Mouse (Mus musculus): ENCODE measurements around the gene Vash1. TPM values are rescaled to one million over a fixed set of nuclear protein-coding genes. Genes with fewer than 3 reads are reported as not detected.

Gene Vash1
- polyA plus RNA-seq, 1 experiment from 2014 or later, result 39.1 TPM

DNA sequence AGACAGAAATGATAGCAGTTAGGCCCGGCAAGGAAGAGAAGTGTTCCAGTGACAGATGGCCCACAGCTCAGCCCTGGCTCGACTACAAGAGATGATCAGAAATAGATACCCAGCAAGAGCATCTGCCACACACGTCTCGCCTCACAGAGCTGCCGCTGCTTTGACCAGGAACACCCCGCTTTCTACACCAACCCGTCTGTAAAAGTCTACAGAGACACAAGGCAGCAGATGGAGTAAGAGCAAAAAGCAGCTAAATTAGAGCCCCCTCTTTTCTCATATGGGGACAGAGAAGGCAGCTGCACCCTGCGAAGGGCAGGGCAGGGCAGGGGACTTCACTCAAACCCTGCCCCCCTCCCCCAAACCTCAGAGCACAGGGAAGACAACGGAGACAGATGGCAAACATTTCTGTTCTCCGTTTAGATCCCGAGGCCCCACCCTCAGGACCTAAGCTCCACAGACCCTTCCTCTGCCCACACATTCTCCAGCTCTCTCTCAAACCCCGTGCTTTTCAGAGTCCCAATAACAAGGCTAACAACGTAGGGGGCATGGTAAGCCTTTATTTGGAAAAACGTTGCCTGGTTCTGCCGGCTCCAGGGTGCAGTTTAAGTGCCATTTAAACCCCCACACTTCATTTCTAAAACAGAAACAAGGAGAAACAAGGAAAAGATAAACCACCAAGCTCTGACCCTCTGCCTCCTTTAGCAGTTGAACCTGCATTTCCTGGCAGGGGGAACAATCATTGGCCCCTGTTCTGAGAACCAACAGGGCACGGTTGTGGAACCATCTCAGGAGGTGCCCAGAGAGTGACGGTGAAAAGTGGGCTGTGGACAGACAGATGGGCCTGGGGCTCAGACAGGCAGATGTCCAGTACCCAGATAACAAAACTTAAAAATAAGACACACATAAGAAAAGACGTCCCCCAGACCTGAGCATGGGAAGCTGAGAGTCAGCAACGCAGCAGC is 21.7 kb downstream of the Vash1 start:
- Histone ChIP-seq H3K9ac (no peak overlapping the region), H3K27ac (peak overlapping the region; percentile 15), H3K36me3 (peaks cover 26% of the 10 kb centered on the region), H3K4me2 (replicated peaks) (peak overlapping the region; percentile 23), H3K27me3 (replicated peaks) (no peaks in the 10 kb centered on the region), H3K9me3 (0 out of 2 replicates have a peak, but pooled peaks cover 6% of the 10 kb centered on the region), H3K4me1 (peaks cover 12% of the 10 kb centered on the region), H3K4me3 (no peak overlapping the region)
- 36% methylated on average over 19 of the region's 19 CpGs for WGBS
- ATAC-seq (ENCODE audit: low FRiP score, low read depth), result peak; percentile 57

DNA sequence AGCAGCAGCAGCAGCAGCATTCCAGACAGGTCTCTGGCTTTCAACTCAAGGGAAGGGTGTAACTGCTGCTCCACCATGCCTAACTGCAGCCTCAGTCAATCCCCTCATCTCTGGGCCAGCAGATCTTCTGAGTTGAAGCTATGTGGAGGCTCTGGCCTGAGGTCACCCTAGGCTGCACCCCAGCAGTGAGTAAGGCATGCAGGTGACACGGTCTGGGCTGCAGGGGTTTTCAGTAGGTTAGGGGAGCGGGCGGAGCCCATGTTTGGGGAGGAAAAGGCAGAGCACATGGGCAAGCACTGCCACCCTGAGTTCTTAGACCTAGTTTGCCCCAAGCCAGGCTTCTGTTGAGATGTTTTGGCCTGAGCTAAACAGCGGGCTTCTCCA is 22.4 kb downstream of the Vash1 start:
- Histone ChIP-seq H3K27me3 (replicated peaks) (no peaks in the 10 kb centered on the region), H3K4me3 (no peak overlapping the region), H3K9ac (no peak overlapping the region), H3K9me3 (0 out of 2 replicates have a peak, but pooled peaks cover 6% of the 10 kb centered on the region), H3K36me3 (peaks cover 19% of the 10 kb centered on the region), H3K4me2 (replicated peaks) (no peak overlapping the region), H3K4me1 (peaks cover 12% of the 10 kb centered on the region), H3K27ac (peak overlapping the region; percentile 23; the same call in 1 of the 2 replicates)
- no peak for ATAC-seq (ENCODE audit: low FRiP score, low read depth)
- WGBS, result 67% methylated on average over 4 of the region's 4 CpGs

DNA sequence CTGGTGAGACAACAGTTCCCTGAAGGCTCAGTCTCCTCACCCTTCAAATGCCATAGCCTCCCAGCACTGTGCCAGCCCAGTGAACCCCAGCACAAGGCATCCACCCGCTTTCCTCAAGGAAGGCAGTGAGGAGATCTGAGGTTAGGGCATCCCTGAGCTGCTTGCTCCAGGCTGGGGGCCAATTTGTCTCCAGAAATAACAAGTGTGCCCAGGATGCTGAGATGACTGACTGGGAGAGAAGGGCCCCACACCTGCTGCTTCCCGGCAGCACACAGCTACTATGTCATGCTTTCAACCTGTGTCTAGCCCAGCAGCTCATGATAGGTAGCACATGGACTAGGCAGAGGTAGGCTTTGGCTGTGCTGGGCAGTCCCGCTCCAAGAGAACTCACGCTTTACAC is 23.0 kb downstream of the Vash1 start:
- Histone ChIP-seq H3K9me3 (0 out of 2 replicates have a peak, but pooled peaks cover 6% of the 10 kb centered on the region), H3K9ac (no peak overlapping the region), H3K27ac (no peak overlapping the region), H3K4me2 (replicated peaks) (no peak overlapping the region), H3K27me3 (replicated peaks) (no peaks in the 10 kb centered on the region), H3K4me1 (peaks cover 12% of the 10 kb centered on the region), H3K4me3 (no peak overlapping the region), H3K36me3 (peaks cover 16% of the 10 kb centered on the region)
- no peak for ATAC-seq (ENCODE audit: low FRiP score, low read depth)
- 88% methylated on average over 4 of the region's 4 CpGs for WGBS

DNA sequence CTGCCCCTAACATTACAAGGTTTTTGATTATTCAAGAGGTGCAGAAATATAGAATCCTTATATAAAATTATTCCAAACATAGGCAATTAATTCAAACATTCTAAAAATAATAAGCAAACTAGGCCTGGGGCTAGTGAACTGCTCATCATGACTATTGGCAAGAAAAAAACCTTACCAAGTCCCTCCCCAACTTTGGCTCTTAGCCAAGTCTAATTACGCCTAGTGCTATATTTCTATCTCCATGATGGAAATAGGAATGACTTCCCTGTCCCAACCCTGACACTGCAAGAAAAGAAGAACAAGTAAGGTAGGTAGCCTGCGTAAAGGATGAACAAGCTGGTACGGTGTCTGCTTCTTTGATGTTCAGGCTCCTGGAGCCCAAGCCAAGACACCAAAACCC is 24.2 kb downstream of the Vash1 start:
- 91% methylated on average over 3 of the region's 3 CpGs for WGBS

DNA sequence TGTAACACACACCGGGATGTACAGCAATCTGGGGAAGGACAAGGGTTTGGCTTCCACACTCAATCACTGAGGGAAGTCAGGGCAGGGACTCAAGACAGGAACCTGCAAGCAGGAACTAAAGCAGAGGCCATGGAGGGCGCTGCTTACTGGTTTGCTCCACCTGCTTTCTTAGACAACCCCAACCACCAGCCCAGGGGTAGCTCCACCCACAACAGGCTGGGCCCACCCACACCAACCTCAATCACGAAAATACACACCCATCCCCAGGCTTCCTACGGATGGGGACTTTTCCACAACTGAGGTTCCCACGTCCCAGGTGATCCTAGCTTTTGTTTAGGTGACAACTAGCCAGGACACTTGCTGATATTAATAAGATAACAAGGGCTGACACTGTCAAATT is 27.3 kb downstream of the Vash1 start:
- H3K9ac ChIP-seq, result no peak overlapping the region
- H3K27me3 ChIP-seq (replicated peaks), result no peaks in the 10 kb centered on the region
- no peaks in the 10 kb centered on the region for H3K9me3 ChIP-seq
- H3K4me1 ChIP-seq, result peaks cover 2% of the 10 kb centered on the region
- ATAC-seq (ENCODE audit: low FRiP score, low read depth), result no peak
- 0 out of 2 replicates have a peak, but pooled peaks cover 7% of the 10 kb centered on the region for H3K36me3 ChIP-seq
- H3K4me2 ChIP-seq (replicated peaks), result no peak overlapping the region
- WGBS, result 81% methylated on average over 5 of the region's 5 CpGs
- H3K4me3 ChIP-seq, result no peak overlapping the region
- no peak overlapping the region for H3K27ac ChIP-seq

More for the DNA sequence above, 24.2 kb downstream of the Vash1 start:
- Histone ChIP-seq H3K9ac (no peak overlapping the region), H3K9me3 (no peaks in the 10 kb centered on the region), H3K4me1 (peaks cover 12% of the 10 kb centered on the region), H3K4me3 (no peak overlapping the region), H3K27ac (no peak overlapping the region), H3K4me2 (replicated peaks) (no peak overlapping the region), H3K27me3 (replicated peaks) (no peaks in the 10 kb centered on the region), H3K36me3 (0 out of 2 replicates have a peak, but pooled peaks cover 7% of the 10 kb centered on the region)
- ATAC-seq (ENCODE audit: low FRiP score, low read depth), result no peak

DNA sequence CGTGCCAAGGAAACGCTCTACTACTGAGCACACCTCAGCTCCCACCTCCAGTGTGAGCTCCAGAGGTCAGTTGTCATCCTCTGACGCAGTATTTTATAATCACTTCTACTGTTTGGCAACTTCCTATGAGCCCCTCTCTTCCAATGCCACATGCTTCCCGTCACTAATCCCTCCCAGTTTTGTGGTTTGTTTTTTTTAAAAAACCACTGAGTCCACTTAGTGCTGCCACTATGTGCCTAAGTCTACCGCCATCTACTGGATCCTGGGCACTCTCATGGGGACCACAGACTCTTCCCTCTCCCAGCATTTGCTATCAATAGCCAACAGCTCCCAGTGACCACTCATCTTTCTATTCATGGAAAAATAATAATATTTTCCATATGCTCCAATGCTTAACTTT is 35.5 kb downstream of the Vash1 start:
- Histone ChIP-seq H3K9me3 (no peaks in the 10 kb centered on the region), H3K4me1 (no peaks in the 10 kb centered on the region)
- WGBS, result 77% methylated on average over 5 of the region's 5 CpGs

DNA sequence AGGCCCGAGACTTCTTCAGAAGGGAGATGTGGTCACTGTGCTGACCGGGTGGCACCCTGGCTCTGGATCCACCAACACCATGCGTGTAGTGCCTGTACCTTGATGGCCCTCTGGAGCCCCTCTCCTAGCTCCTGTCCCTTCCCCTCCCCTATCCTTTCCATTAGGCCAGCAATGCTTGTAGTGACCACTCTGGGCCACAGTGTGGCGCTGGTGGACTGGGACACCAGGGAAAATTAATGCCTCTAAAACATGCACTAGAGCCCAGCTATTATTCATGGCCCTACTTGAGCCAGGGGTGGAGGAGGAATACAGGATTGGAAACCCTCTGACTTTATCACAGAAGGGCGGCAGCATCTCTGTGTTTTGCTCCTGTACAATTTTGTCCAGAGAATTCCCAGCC is 36.9 kb downstream of the Vash1 start:
- H3K9me3 ChIP-seq, result no peaks in the 10 kb centered on the region
- no peak overlapping the region for H3K4me2 ChIP-seq (replicated peaks)
- no peaks in the 10 kb centered on the region for H3K4me1 ChIP-seq
- H3K36me3 ChIP-seq, result peaks cover 9% of the 10 kb centered on the region
- no peak overlapping the region for H3K27ac ChIP-seq
- H3K4me3 ChIP-seq, result no peak overlapping the region
- 41% methylated on average over 5 of the region's 5 CpGs for WGBS
- H3K9ac ChIP-seq, result no peak overlapping the region
- ATAC-seq (ENCODE audit: low FRiP score, low read depth), result no peak
- no peaks in the 10 kb centered on the region for H3K27me3 ChIP-seq (replicated peaks)

More for the DNA sequence above, 35.5 kb downstream of the Vash1 start:
- H3K9ac ChIP-seq, result no peak overlapping the region
- H3K4me3 ChIP-seq, result no peak overlapping the region
- no peak overlapping the region for H3K27ac ChIP-seq
- no peaks in the 10 kb centered on the region for H3K27me3 ChIP-seq (replicated peaks)
- H3K4me2 ChIP-seq (replicated peaks), result no peak overlapping the region
- peaks cover 6% of the 10 kb centered on the region; the same call in 1 of the 2 replicates for H3K36me3 ChIP-seq
- no peak for ATAC-seq (ENCODE audit: low FRiP score, low read depth)

DNA sequence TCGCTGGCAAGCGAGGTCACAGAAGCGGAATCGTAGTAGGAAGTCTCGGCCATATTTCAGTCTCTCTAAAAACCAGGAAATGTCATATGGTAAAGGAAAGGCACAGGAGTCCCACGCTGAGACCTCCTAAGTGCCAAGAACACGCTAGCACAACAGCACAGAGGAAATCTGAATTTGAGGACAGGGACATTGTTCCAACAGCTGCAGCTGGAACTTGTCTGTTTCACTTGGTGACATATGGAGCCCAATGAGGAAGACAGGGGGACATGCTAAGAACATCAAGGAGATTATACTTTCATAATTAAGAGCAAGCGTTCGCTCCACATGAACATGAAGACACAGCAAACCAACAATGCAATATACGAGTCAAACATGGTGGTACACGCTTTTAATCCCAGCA is 38.5 kb downstream of the Vash1 start:
- H3K9ac ChIP-seq, result no peak overlapping the region
- 95% methylated on average over 11 of the region's 11 CpGs for WGBS
- no peak overlapping the region for H3K4me2 ChIP-seq (replicated peaks)

DNA sequence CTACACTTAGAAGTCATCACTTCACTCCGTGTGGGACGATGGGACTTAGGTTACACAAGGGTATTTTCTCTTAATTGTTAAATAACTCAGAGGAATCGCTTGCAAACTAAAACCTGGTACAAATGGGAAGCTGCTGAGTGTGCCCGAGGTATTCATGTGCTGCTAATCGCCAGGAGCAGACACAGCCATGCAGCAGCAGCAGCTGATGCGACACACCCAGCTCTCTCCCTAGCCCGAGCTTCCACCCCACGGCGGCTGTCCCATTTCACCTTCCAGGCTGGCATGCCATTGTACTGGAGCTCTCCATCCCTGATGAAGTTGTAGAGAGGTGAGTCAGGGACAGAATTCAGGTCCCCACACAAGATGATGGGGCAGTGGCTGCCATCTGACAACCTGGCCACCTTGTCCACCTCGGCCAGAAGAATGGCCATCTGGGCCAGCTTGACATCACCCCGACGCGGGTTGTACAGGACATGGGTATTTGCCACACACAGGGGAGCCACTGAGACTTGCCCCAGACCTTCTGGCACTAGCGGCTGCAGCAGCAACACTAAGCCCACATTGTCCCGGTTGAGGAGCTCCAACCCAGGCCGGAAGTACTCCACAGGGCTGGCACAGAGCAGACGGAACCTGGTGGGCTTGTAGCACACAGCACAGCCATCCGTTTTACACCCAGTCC is 41.6 kb downstream of the Vash1 start:
- Histone ChIP-seq H3K27ac (no peak overlapping the region), H3K4me3 (no peak overlapping the region), H3K9ac (no peak overlapping the region), H3K36me3 (peaks cover 16% of the 10 kb centered on the region), H3K4me2 (replicated peaks) (no peak overlapping the region), H3K4me1 (peaks cover 4% of the 10 kb centered on the region; the same call in 1 of the 2 replicates), H3K27me3 (replicated peaks) (no peaks in the 10 kb centered on the region), H3K9me3 (no peaks in the 10 kb centered on the region)
- ATAC-seq (ENCODE audit: low FRiP score, low read depth), result no peak
- 88% methylated on average over 18 of the region's 18 CpGs for WGBS

More for the DNA sequence above, 38.5 kb downstream of the Vash1 start:
- H3K27ac ChIP-seq, result no peak overlapping the region
- no peak for ATAC-seq (ENCODE audit: low FRiP score, low read depth)
- H3K27me3 ChIP-seq (replicated peaks), result no peaks in the 10 kb centered on the region
- H3K4me3 ChIP-seq, result no peak overlapping the region
- H3K4me1 ChIP-seq, result no peaks in the 10 kb centered on the region
- no peaks in the 10 kb centered on the region for H3K9me3 ChIP-seq
- H3K36me3 ChIP-seq, result peaks cover 16% of the 10 kb centered on the region

DNA sequence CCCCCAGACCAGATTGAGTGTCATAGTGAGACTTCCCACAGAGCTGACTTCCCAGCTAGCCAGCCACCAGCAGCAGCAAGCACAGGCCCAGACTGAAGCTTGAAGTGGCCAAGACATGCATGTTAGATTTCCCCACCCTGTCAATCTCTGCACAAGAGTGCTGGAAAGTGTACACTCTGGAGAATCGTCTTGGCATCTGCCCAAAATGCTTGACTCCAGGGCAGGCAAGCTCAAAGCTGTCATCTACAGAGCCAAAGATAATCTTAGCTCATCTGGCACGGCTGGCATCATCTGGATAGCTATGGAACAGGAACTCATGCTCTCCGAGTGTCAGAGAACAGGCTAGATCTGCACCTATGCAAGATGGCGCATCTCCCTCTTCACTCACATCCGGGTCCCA is 43.0 kb downstream of the Vash1 start:
- H3K4me3 ChIP-seq, result no peak overlapping the region
- no peak overlapping the region for H3K9ac ChIP-seq
- ATAC-seq (ENCODE audit: low FRiP score, low read depth), result no peak
- WGBS, result 91% methylated on average over 5 of the region's 5 CpGs
- no peak overlapping the region for H3K27ac ChIP-seq
- no peaks in the 10 kb centered on the region for H3K9me3 ChIP-seq
- peaks cover 6% of the 10 kb centered on the region; the same call in 1 of the 2 replicates for H3K4me1 ChIP-seq
- no peaks in the 10 kb centered on the region for H3K27me3 ChIP-seq (replicated peaks)
- no peak overlapping the region for H3K4me2 ChIP-seq (replicated peaks)
- peaks cover 14% of the 10 kb centered on the region for H3K36me3 ChIP-seq

DNA sequence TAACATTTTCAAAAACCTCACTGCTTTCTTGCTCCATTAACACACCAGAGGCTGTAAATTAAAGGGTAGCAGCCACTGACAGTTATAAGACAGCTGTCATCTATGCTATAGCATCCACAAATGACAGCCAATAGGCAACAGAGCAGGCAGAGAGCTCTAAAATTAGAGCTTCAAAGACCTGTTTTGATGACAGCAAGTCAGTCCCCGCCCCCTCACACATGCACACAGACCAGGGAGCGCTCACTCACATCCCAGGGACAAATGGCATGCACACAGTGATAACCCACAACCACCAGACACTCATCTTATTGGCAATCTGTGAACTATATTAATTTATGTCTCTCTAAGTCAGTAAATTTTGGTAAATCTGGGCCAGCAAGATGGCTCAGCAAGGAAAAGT is 45.8 kb downstream of the Vash1 start:
- Histone ChIP-seq H3K9ac (no peak overlapping the region), H3K27ac (no peak overlapping the region), H3K4me2 (replicated peaks) (no peak overlapping the region), H3K4me3 (no peak overlapping the region), H3K9me3 (no peaks in the 10 kb centered on the region), H3K36me3 (peaks cover 10% of the 10 kb centered on the region; the same call in 1 of the 2 replicates), H3K4me1 (peaks cover 6% of the 10 kb centered on the region; the same call in 1 of the 2 replicates), H3K27me3 (replicated peaks) (no peaks in the 10 kb centered on the region)
- ATAC-seq (ENCODE audit: low FRiP score, low read depth), result no peak
- WGBS, result 75% methylated on average over 2 of the region's 2 CpGs

DNA sequence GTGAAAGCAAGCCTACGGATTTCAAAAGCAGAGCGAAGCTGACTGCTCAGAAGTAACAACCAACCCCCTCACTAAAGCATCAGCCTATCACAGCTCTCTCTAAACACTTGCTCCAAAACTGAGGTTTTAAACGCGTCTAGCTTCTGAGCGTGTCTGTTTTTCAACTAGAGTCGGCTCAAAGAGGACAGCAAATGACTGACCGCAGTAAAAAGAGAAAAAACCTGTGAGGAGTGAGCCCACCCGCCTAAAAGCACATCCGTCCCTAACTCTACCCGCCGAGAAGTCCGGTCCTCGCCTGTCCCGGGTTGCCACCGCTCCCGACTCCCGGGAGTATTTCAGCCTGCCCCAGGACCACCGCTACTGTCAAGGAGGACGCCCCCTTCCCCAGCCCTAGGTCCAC is 47.2 kb downstream of the Vash1 start:
- Histone ChIP-seq H3K4me2 (replicated peaks) (peak overlapping the region; percentile 93), H3K9ac (peak overlapping the region; percentile 73), H3K36me3 (peaks cover 3% of the 10 kb centered on the region; the same call in 1 of the 2 replicates), H3K4me1 (peaks cover 6% of the 10 kb centered on the region; the same call in 1 of the 2 replicates), H3K27ac (no peak overlapping the region), H3K9me3 (no peaks in the 10 kb centered on the region), H3K4me3 (peak overlapping the region; percentile 74), H3K27me3 (replicated peaks) (no peaks in the 10 kb centered on the region)
- WGBS, result under 1% methylated on average over 19 of the region's 19 CpGs
- peak; percentile 45; the same call in 1 of the 2 replicates for ATAC-seq (ENCODE audit: low FRiP score, low read depth)

Measured in neural tube, embryonic 12.5 days (tissue).